Mouse (Mus musculus): Measurements from ENCODE around the gene Yy1. TPM values are rescaled to one million over a fixed set of nuclear protein-coding genes. Genes with fewer than 3 reads are reported as not detected.
"Not testable (repeated sequence)": the region's sequence is repeated elsewhere in the genome, so short reads cannot be mapped to it uniquely, and the experiment has no call there.

Yy1 gene
- polyA plus RNA-seq, 3 experiments from 2014 or later: 16.4 to 18.6 (median 17.1) TPM

- ATAC-seq: no peak
These were observed 34.9 kb downstream of the Yy1 start for GRCm38 (mm10) chr12:108827641-108828040.

- no peak for ATAC-seq
These were observed 36.9 kb downstream of the Yy1 start for GRCm38 (mm10) chr12:108829636-108830035.

GRCm38 (mm10) chr12:108830358-108830757, 37.6 kb downstream of the Yy1 start:
- no peak for ATAC-seq

DNA sequence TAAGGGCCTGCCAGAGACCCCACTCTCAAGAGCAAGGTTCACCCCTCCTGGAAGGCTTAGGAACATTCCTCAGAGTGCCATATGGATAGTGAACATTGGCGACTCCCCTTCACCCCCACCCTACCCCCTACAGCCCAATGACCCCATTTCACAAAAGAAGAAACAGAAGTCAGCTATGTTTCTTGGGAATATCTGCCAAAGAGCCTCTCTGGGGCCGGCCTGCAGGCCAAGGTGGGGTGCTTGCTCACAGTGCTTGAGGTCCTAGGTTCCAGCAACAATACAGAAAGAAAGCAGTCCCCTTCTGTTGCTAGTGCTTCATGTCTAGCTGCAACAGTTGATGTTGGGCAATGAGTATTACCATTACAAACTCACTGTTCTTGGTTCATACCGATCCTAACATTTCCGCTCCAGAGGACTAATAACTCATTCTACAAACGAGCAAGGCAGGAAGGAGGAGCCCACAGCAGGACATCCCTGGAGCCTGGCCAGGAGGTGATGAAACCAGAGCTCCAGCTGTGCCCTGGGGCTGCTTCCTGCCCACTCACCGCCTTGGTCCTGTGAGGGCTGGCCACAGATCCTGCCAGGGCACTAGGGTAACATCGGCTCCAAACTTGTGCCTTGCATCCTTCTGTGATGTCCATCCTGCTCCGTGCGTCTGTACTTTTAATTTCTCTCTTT, 39.3 kb downstream of the Yy1 start:
- no peak for ATAC-seq

DNA sequence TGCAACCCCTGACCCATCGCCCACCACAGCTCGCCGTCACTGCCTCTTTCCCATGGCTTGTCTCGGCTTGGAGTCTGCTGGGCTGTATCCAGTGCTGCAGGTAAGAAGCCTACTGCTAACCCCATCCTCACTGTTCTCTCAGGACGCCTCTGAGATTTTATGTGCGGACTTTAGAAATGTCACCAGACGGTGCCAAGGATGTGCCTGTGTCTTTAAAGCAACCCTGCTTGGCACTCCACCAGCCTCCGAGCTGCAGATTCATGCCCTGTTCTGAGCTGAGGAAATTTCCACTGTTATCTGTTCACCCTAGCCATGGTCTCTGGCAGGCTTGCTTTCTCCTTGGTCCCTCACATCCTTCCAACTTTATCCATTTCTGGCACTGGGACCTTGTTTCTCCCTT, 40.1 kb downstream of the Yy1 start:
- ATAC-seq: no peak

GRCm38 (mm10) chr12:108833408-108833807, 40.6 kb downstream of the Yy1 start:
- ATAC-seq: no peak

DNA sequence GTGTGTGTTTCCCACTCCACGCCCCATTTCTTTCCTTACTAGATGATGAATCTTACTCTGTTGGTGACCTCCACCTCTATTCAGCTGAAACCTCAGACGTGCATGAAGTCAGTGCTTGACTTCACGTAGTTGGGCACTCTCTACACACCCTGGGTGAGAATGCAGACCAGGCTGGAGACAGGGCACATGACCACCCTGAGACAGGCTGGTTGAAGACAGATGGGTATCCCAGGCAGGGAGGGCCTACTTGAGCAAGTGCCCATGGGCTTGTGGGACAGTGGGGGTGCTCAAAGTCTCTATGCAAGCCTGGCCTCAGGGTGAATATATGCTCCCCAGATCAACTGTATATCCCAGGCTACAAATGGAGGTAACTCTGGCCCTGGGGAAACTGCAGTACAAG, 41.6 kb downstream of the Yy1 start:
- no peak for ATAC-seq

DNA sequence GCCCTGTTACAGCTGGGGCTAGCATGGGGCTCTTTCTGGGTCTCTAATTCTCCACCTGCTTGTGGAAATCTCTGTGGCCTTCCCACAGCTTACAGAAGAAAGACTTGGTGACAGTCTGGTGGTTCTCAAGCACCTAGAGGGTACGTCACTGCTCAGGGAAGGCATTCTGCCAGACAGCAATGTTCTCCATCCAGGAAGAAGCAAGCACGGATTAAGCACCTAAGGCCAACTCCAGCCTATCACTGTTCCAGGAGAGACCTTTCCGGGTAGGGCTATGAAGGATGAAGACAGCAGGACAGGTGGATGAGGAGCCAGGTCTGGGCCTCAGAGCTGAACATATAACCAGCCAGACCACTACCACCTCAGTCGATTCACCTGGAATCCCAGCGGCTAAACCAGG, 42.0 kb downstream of the Yy1 start:
- no peak for ATAC-seq

GRCm38 (mm10) chr12:108835208-108835839, 42.6 kb downstream of the Yy1 start:
- peak; percentile 57 for ATAC-seq

DNA sequence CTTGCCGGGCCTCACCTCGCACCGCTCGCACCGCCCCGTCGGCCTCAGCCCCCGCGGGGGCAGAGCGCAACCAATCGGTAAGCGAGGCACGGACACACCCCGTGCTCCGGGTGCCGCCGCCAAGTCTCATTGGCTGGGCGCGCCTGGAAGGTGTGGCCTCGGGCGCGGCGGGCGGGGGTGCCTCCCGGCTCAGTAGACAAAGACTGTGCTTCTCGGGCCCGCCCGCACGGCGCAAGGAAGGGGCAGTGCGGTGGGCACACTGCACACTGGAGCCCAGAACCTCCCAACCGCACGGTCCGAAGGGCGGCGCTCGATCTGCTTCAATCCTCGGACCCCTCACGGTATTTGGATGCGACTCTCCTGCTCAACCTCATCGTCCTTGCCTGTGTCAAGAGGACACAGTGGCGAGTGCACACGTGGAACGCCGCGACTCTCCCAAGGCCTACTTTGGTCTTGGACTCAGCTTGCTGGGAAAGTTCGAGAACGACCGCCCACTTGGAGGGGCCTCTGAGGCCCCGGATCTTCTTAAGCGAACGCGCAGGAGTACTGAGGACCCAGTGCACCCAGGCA, 43.2 kb downstream of the Yy1 start, which contains the start of the genes Slc25a29 and Slc25a47:
Slc25a29 (minus strand) TSS at position 44 of the 570 bp plus-strand sequence.
Slc25a47 (plus strand) TSS at position 207 of the 570 bp plus-strand sequence.
- ATAC-seq: peak; percentile 97

DNA sequence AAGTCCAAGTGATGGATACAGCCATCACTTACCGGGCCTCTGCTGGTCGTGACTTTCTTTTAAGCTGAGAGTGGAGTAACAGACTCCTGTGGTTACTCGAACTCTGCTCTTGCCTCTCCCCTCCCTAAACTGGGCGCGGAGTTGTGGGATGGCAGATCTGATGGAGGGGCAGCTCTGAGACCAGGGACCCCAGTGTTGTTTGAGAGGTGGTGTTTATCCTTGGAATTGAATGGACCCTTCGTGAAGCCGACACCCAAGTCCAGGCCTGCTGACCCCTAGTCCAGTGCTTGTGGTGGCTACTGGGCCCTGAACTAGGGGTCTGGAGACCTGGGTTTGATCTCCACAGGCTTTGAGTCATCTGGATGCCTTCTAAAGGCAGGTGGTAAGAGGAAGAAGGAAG, 43.9 kb downstream of the Yy1 start:
- ATAC-seq: no peak

GRCm38 (mm10) chr12:108841181-108841580, 48.4 kb downstream of the Yy1 start:
- no peak for ATAC-seq

GRCm38 (mm10) chr12:108842663-108843062, 49.9 kb downstream of the Yy1 start:
- ATAC-seq: no peak

DNA sequence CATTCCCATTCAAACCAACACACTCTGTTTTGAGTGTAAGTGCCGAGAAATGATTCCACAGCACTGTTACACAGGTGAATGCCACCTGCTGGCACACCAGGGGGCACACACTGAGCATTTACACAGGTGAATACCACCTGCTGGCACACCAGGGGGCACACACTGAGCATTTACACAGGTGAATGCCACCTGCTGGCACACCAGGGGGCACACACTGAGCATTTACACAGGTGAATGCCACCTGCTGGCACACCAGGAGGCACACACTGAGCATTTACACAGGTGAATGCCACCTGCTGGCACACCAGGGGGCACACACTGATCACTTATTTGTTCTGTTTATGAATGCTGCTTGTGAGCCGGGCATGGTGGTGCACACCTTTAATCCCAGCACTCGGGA, 55.3 kb downstream of the Yy1 start:
- ATAC-seq: not testable (repeated sequence)

DNA sequence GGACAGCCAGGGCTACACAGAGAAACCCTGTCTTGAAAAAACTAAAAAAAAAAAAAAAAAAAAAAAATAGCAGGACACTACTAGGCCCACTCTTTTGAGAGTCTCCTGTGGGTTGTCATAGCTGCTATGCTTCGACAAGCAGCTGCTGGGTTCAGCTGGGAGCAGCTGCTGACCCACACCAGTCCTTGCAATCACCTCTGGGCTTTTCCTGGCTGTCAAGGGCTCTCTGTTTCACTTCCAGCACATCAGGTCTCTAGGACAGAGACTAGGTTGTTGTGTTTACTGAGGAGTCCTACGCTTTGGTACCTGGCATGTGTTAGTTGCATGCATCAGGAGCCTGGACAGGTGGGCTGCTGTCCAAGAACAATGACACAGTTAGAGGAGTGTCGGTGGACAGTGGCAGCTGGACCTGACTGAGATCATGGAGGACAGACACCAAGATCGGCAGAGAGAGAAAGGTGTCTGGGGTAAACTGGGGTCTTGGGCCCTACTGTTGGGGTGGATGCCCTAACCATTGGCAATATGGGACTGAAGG, 56.8 kb downstream of the Yy1 start:
- no peak for ATAC-seq

DNA sequence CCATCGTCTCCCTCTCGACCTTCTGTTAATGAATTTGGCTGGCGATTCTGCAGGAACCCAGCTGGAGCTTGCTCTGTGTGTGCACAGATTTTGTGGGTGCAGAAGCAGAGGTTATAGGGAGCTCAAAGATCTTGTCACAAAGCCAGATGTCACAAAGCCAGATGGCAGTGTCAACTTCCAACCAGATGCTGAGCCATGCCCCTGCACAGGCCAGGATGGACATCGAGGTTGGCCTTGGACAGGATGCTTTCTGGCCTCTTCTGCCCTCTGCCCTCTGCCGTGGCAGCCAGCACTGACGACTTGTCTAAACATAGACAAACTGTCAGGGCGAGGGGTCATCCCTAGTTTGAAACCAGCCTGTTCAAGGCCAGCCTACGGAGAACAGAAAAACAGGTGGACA, 57.4 kb downstream of the Yy1 start:
- ATAC-seq: no peak

DNA sequence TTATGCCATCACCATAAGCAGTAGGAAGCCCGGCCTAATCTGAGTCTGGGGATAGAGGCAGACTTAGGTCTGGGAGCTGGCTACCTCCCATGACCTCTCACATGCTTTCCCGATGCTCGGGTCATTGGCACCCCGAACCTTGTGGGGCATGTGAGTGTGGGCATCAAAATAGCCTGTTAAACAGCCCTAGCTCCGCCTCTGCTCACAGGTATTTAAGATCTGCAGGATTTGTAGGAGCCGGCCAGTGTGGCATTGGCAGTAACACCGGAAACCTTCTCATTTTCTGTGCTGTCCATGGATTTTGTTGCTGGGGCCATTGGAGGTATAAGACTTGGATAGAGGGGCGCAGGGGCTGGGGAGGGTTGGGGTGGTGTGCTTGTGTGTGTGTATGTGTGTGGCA, 58.1 kb downstream of the Yy1 start:
- no peak for ATAC-seq

DNA sequence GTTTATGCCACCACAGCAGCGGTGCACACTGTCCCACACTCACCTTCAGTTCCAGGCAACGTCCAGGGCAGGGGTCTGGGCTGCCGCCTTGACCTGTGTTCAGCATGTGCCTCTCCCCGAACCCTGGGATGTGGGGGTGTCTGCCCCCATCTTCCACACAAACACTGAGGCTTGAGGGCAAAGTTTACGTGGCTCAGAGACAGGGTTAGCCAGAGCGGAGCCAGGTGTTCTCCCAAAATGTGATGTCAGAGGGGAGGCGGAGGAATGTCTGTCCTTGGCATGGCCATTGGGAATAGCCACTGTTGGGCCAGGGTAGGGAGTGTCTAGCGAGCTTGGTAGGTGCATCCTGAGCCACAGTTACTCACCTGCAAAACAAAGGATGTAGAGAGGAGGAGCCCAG, 60.0 kb downstream of the Yy1 start:
- ATAC-seq: no peak

- no peak for ATAC-seq
These were observed 62.3 kb downstream of the Yy1 start for GRCm38 (mm10) chr12:108855081-108855480.

DNA sequence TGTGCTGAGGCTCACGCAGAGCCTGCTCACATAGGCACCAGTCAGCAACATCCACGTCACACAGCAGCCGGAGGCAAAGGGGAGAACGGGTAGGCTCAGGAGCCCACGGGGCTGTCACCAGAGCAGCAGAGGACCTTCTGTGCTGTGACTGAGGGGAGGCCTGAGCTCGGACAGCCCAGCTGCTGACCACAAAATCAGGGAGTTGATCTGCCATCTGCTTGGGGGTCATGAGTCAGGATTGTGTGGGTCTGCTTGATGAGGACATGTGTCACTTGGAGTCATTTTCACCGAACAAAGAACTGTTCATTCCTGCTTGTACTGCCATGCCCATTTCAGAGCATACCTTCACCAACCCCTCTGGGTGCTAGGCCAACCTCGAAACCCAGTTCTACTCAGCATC, 63.4 kb downstream of the Yy1 start:
- ATAC-seq: no peak

- ATAC-seq: no peak
These were observed 64.3 kb downstream of the Yy1 start for GRCm38 (mm10) chr12:108857109-108857508.

GRCm38 (mm10) chr12:108857589-108858184, 64.9 kb downstream of the Yy1 start:
- ATAC-seq: no peak

DNA sequence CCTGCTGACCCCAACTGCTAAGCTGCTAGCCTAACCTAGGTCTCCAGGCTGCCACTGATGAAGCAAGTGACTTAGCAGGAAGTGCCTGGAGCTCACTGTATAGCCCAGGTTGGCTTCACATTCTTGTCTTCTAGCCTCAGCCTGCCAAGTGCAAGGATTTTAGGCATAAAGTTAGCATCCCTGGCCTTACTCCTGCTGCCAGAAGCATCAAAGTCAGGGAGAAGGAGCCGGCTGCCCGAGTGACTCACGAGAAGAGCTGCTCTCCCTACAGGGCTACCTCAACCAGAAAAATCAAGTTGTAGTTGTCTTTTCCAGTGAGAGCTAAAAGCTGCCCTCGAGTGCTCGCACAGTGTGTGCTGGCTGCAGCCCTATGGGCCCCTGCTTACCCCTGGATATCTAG, 65.7 kb downstream of the Yy1 start:
- no peak for ATAC-seq

All from inflammation-experienced regulatory T-cells, adult 6 months (primary cell).